Mouse (Mus musculus) limb, embryonic 14.5 days (tissue): ENCODE data around the gene Metap1. TPM values are rescaled to one million over a fixed set of nuclear protein-coding genes. Genes with fewer than 3 reads are reported as not detected.

Experiments
- ATAC-seq: fragments of 200-750 bp; cut with Nextera tagmentation; 2 replicates; pipeline ENCODE4 v1.8.0; 2017; ENCODE audit warnings: low read depth, moderate number of reproducible peaks, moderate TSS enrichment; ENCODE audit not compliant: low FRiP score
- DNase-seq: peaks from one replicate; pipeline ENCODE4 v3.0.0-alpha.2; 2015; ENCODE audit warnings: low spot score
- H3K27ac ChIP-seq: fragments of 300-500 bp; sonication (generic); replicated peaks from 2 replicates; pipeline ENCODE4 v1.5.1; 2014; ENCODE audit warnings: low read depth, mild to moderate bottlenecking, low read length, moderate library complexity, mixed read lengths
- H3K27me3 ChIP-seq: fragments of 300-500 bp; sonication (generic); 2 replicates; pipeline ENCODE4 v1.6.1; 2014; ENCODE audit warnings: low read length, mixed read lengths; ENCODE audit not compliant: control insufficient read depth, insufficient read depth
- H3K36me3 ChIP-seq: fragments of 300-500 bp; sonication (generic); 2 replicates; pipeline ENCODE4 v1.6.1; 2014; ENCODE audit warnings: mild to moderate bottlenecking, low read length, moderate library complexity, mixed read lengths; ENCODE audit not compliant: control insufficient read depth, insufficient read depth
- H3K4me1 ChIP-seq: fragments of 300-500 bp; sonication (generic); 2 replicates; pipeline ENCODE4 v1.6.1; 2014; ENCODE audit warnings: antibody characterized with exemption, low read length, mixed read lengths; ENCODE audit not compliant: control insufficient read depth, insufficient read depth
- H3K4me2 ChIP-seq: fragments of 300-500 bp; sonication (generic); replicated peaks from 2 replicates; pipeline ENCODE4 v1.6.1; 2014; ENCODE audit warnings: low read depth, mild to moderate bottlenecking, low read length, moderate library complexity; ENCODE audit not compliant: severe bottlenecking
- H3K4me3 ChIP-seq: fragments of 300-500 bp; sonication (generic); replicated peaks from 2 replicates; pipeline ENCODE4 v1.5.1; 2014; ENCODE audit warnings: low read length
- H3K9ac ChIP-seq: fragments of 300-500 bp; sonication (generic); 2 replicates; pipeline ENCODE4 v1.6.1; 2014; ENCODE audit warnings: mild to moderate bottlenecking, low read depth, low read length, moderate library complexity; ENCODE audit not compliant: severe bottlenecking
- H3K9me3 ChIP-seq: fragments of 300-500 bp; sonication (generic); 2 replicates; pipeline ENCODE4 v1.6.1; 2016; ENCODE audit warnings: low read length; ENCODE audit not compliant: control insufficient read depth
- POLR2A ChIP-seq: fragments of 200-500 bp; IDR thresholded peaks from 2 replicates; pipeline ENCODE4 v1.8.0; 2012; ENCODE audit warnings: inconsistent platforms, mild to moderate bottlenecking, moderate library complexity, borderline replicate concordance; ENCODE audit not compliant: insufficient read depth, insufficient read length; ENCODE audit errors: extremely low read depth
- WGBS: fragments of 180-500 bp; shearing (Covaris S2); extraction: QIAGEN DNeasy Blood & Tissue Kit; methylation state at CpG from one replicate; pipeline ENCODE4 v1.1.7; 2014; 5-methylcytosine and 5-hydroxymethylcytosine counted together
- polyA plus RNA-seq, 2 experiments: library from polyadenylated mRNA; depleted of rRNA in 1 of 2; stranded (reverse) in 1 of 2; unstranded in 1 of 2; fragments of >200 nt; fragmentation: Nextera tagmentation in 1 of 2; extraction: Ambion mirVana in 1 of 2; gene quantifications; 2 replicates each; pipeline versions ENCODE4 v1.2.1 to v1.2.3; 2012 to 2014

The Metap1 gene
- polyA plus RNA-seq, 2 experiments: 45.5 to 51.5 TPM

GRCm38 (mm10) chr3:138431835-138432234 lies 57.5 kb downstream of the Metap1 start:
- WGBS: 73% methylated on average over 2 of the region's 2 CpGs
- Histone ChIP-seq H3K9me3 (no peaks in the 10 kb centered on the region), H3K4me1 (no peaks in the 10 kb centered on the region), H3K27me3 (no peaks in the 10 kb centered on the region), H3K9ac (no peak overlapping the region), H3K36me3 (no peaks in the 10 kb centered on the region), H3K4me3 (no peak overlapping the region), H3K27ac (no peak overlapping the region), H3K4me2 (no peak overlapping the region)
- no peak for TF ChIP-seq POLR2A
- DNase-seq (peak; percentile 65), ATAC-seq (no peak)

GRCm38 (mm10) chr3:138430360-138430976 lies 58.8 kb downstream of the Metap1 start:
- no peak overlapping the region for H3K4me3 ChIP-seq
- no peak for DNase-seq
- no peak overlapping the region for H3K27ac ChIP-seq
- no peaks in the 10 kb centered on the region for H3K27me3 ChIP-seq
- no peak overlapping the region for H3K4me2 ChIP-seq
- ATAC-seq: no peak
- H3K9ac ChIP-seq: no peak overlapping the region
- TF ChIP-seq POLR2A: no peak
- no peaks in the 10 kb centered on the region for H3K36me3 ChIP-seq
- H3K9me3 ChIP-seq: no peaks in the 10 kb centered on the region
- no peaks in the 10 kb centered on the region for H3K4me1 ChIP-seq
- 79% methylated on average over 6 of the region's 6 CpGs for WGBS

GRCm38 (mm10) chr3:138424247-138424646 lies 65.1 kb downstream of the Metap1 start:
- H3K27me3 ChIP-seq: no peaks in the 10 kb centered on the region
- H3K4me3 ChIP-seq: no peak overlapping the region
- H3K9ac ChIP-seq: no peak overlapping the region
- no peaks in the 10 kb centered on the region for H3K9me3 ChIP-seq
- ATAC-seq (no peak), DNase-seq (no peak)
- H3K27ac ChIP-seq: no peak overlapping the region
- no peaks in the 10 kb centered on the region for H3K36me3 ChIP-seq
- no peaks in the 10 kb centered on the region for H3K4me1 ChIP-seq
- no peak for TF ChIP-seq POLR2A
- no peak overlapping the region for H3K4me2 ChIP-seq
- WGBS: 50% methylated on average over 4 of the region's 4 CpGs

- no peaks in the 10 kb centered on the region for H3K4me1 ChIP-seq
- H3K27me3 ChIP-seq: no peaks in the 10 kb centered on the region
- H3K36me3 ChIP-seq: no peaks in the 10 kb centered on the region
- no peak for ATAC-seq
- TF ChIP-seq POLR2A: no peak
- DNase-seq: no peak
- no peak overlapping the region for H3K27ac ChIP-seq
- H3K9me3 ChIP-seq: no peaks in the 10 kb centered on the region
- no peak overlapping the region for H3K4me2 ChIP-seq
- no peak overlapping the region for H3K4me3 ChIP-seq
- no peak overlapping the region for H3K9ac ChIP-seq
- 55% methylated on average over 2 of the region's 2 CpGs for WGBS
These were observed 65.7 kb downstream of the Metap1 start for GRCm38 (mm10) chr3:138423664-138424063.

GRCm38 (mm10) chr3:138420385-138420784 lies 68.9 kb downstream of the Metap1 start:
- WGBS: 96% methylated on average over 3 of the region's 3 CpGs
- no peaks in the 10 kb centered on the region for H3K27me3 ChIP-seq
- DNase-seq (no peak), ATAC-seq (no peak)
- no peak overlapping the region for H3K4me3 ChIP-seq
- TF ChIP-seq POLR2A: no peak
- H3K4me1 ChIP-seq: no peaks in the 10 kb centered on the region
- H3K36me3 ChIP-seq: no peaks in the 10 kb centered on the region
- H3K9me3 ChIP-seq: no peaks in the 10 kb centered on the region
- no peak overlapping the region for H3K4me2 ChIP-seq
- no peak overlapping the region for H3K27ac ChIP-seq
- H3K9ac ChIP-seq: no peak overlapping the region
